Mouse (Mus musculus) small intestine, adult 2 months (tissue): ENCODE results near the gene Zbtb49. TPM values are rescaled to one million over a fixed set of nuclear protein-coding genes. Genes with fewer than 3 reads are reported as not detected.

ENCODE experiments used
- H3K27ac ChIP-seq: fragments of 200-500 bp; 2 replicates; pipeline ENCODE4 v1.5.1; 2012; ENCODE audit warnings: low read depth, low read length, control low read depth, inconsistent platforms; ENCODE audit not compliant: insufficient read depth
- H3K27me3 ChIP-seq: fragments of 200-500 bp; 2 replicates; pipeline ENCODE4 v1.6.1; 2012; ENCODE audit warnings: mild to moderate bottlenecking, moderate library complexity, low read length, inconsistent platforms; ENCODE audit not compliant: control insufficient read depth, insufficient read depth
- H3K36me3 ChIP-seq: fragments of 200-500 bp; 2 replicates; pipeline ENCODE4 v1.6.1; 2012; ENCODE audit warnings: mild to moderate bottlenecking, low read length, control low read depth, inconsistent platforms; ENCODE audit not compliant: control insufficient read depth, insufficient read depth
- H3K4me1 ChIP-seq: fragments of 200-500 bp; 2 replicates; pipeline ENCODE4 v1.6.1; 2012; ENCODE audit warnings: low read length, inconsistent platforms, mixed read lengths; ENCODE audit not compliant: control insufficient read depth, insufficient read depth, insufficient read length
- H3K4me3 ChIP-seq: fragments of 200-500 bp; 2 replicates; pipeline ENCODE4 v1.5.1; 2012; ENCODE audit warnings: low read depth, mild to moderate bottlenecking, control low read depth, inconsistent platforms, low read length, moderate library complexity
- CTCF ChIP-seq: fragments of 200-500 bp; IDR thresholded peaks from 2 replicates; pipeline ENCODE4 v1.5.1; 2012; ENCODE audit warnings: low read depth, mild to moderate bottlenecking, control low read depth, inconsistent platforms, low read length, moderate library complexity, mixed read lengths; ENCODE audit not compliant: insufficient replicate concordance, insufficient read length; ENCODE audit errors: extremely low read depth
- POLR2A ChIP-seq: fragments of 200-500 bp; IDR thresholded peaks from 2 replicates; pipeline ENCODE4 v1.6.1; 2012; ENCODE audit warnings: low read depth, mild to moderate bottlenecking, control low read depth, inconsistent platforms, low read length, moderate library complexity
- WGBS: fragments of 180-500 bp; shearing (Covaris S2); methylation state at CpG from one replicate; pipeline ENCODE4 v1.1.7; 2018; 5-methylcytosine and 5-hydroxymethylcytosine counted together
- polyA plus RNA-seq: library from polyadenylated mRNA; depleted of rRNA; stranded (reverse); fragments of >200 nt; gene quantifications from 2 replicates; pipeline ENCODE4 v1.2.3, GENCODE M21; 2012

Zbtb49 gene
- polyA plus RNA-seq, 1 experiment = 8.1 TPM

- Histone ChIP-seq H3K27ac (no peak overlapping the region), H3K4me1 (no peaks in the 10 kb centered on the region), H3K27me3 (no peaks in the 10 kb centered on the region), H3K36me3 (peaks cover 12% of the 10 kb centered on the region), H3K4me3 (no peak overlapping the region)
- TF ChIP-seq POLR2A (no peak), CTCF (no peak)
These were observed 24.3 kb downstream of the Zbtb49 start for GRCm38 (mm10) chr5:38195941-38196340.

DNA sequence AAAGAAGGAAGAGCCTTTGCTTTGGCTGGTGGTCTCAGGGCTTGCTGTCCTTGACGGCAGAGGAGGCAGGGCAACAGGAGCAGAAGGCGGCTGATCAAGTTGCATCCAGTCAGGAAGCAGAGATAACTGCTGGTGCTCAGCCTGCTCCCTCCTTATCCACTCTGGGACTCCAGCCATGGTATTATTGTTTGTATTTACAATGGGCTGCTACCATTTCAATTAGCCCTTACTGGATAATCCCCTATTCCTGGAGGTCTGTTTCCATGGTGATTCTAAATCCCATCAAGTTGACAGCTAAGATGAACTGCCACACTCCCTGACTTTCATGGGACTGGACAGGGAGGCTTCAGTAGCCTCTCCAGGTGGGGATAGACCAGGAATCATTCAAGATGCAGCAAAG is 25.3 kb downstream of the Zbtb49 start:
- Histone ChIP-seq H3K27ac (no peak overlapping the region), H3K36me3 (peaks cover 4% of the 10 kb centered on the region; the same call in 1 of the 2 replicates), H3K4me1 (no peaks in the 10 kb centered on the region), H3K27me3 (no peaks in the 10 kb centered on the region), H3K4me3 (no peak overlapping the region)
- no peak for TF ChIP-seq POLR2A
- no peak for TF ChIP-seq CTCF
- WGBS = 37% methylated on average over 2 of the region's 2 CpGs

GRCm38 (mm10) chr5:38190907-38191306 is 29.4 kb downstream of the Zbtb49 start:
- WGBS = 94% methylated on average over 3 of the region's 3 CpGs
- Histone ChIP-seq H3K36me3 (no peaks in the 10 kb centered on the region), H3K27ac (no peak overlapping the region)

GRCm38 (mm10) chr5:38187006-38187405 is 33.3 kb downstream of the Zbtb49 start:
- WGBS = 74% methylated on average over 2 of the region's 2 CpGs
- no peaks in the 10 kb centered on the region for H3K4me1 ChIP-seq
- H3K27ac ChIP-seq = no peak overlapping the region

More at GRCm38 (mm10) chr5:38190907-38191306, 29.4 kb downstream of the Zbtb49 start:
- Histone ChIP-seq H3K27me3 (no peaks in the 10 kb centered on the region), H3K4me3 (no peak overlapping the region), H3K4me1 (no peaks in the 10 kb centered on the region)
- TF ChIP-seq POLR2A = no peak

DNA sequence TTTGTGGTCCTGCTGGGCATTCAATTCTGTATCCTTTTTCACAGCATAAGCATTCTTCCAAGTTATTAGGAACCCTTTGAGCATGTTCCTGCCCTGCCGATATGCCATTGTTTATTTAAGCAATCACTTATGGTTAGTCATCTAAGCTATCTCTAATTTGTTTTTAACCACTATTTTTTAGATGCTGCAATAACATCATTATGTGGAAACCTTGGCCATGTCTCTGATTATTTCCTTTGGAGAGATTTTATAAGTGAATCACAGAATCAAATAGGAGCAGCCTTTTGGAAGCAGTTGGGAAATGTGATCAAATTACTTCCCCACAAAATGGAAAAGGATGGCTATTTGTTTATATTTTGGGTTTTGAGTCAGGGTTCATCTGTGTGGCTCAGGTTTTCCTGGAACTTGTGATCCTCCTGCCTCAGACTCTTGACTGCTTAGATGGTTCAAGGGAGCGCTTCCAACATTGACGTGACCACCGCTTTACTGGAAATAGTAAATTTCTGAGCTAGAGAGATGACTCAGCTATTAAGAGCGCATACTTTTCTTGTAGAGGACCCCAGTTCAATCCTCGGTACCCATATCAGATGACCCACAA is 35.5 kb downstream of the Zbtb49 start:
- no peak for TF ChIP-seq POLR2A
- no peak for TF ChIP-seq CTCF

More at GRCm38 (mm10) chr5:38187006-38187405, 33.3 kb downstream of the Zbtb49 start:
- Histone ChIP-seq H3K4me3 (no peak overlapping the region), H3K36me3 (no peaks in the 10 kb centered on the region), H3K27me3 (no peaks in the 10 kb centered on the region)
- TF ChIP-seq POLR2A (no peak), CTCF (no peak)

GRCm38 (mm10) chr5:38174256-38174912 is 45.9 kb downstream of the Zbtb49 start:
- H3K4me1 ChIP-seq = no peaks in the 10 kb centered on the region
- no peak for TF ChIP-seq CTCF
- no peak overlapping the region for H3K4me3 ChIP-seq
- no peaks in the 10 kb centered on the region for H3K27me3 ChIP-seq
- no peaks in the 10 kb centered on the region for H3K36me3 ChIP-seq
- H3K27ac ChIP-seq = no peak overlapping the region
- WGBS = 74% methylated on average over 16 of the region's 16 CpGs

More for the DNA sequence above, 35.5 kb downstream of the Zbtb49 start:
- Histone ChIP-seq H3K4me3 (no peak overlapping the region), H3K27ac (no peak overlapping the region), H3K27me3 (no peaks in the 10 kb centered on the region), H3K4me1 (no peaks in the 10 kb centered on the region), H3K36me3 (no peaks in the 10 kb centered on the region)
- WGBS = 68% methylated on average over 6 of the region's 6 CpGs

- Histone ChIP-seq H3K27me3 (no peaks in the 10 kb centered on the region), H3K4me1 (no peaks in the 10 kb centered on the region), H3K4me3 (no peak overlapping the region), H3K27ac (no peak overlapping the region), H3K36me3 (no peaks in the 10 kb centered on the region)
- TF ChIP-seq POLR2A (no peak), CTCF (no peak)
- 49% methylated on average over 5 of the region's 5 CpGs for WGBS
These were observed 46.5 kb downstream of the Zbtb49 start for GRCm38 (mm10) chr5:38173766-38174165.

DNA sequence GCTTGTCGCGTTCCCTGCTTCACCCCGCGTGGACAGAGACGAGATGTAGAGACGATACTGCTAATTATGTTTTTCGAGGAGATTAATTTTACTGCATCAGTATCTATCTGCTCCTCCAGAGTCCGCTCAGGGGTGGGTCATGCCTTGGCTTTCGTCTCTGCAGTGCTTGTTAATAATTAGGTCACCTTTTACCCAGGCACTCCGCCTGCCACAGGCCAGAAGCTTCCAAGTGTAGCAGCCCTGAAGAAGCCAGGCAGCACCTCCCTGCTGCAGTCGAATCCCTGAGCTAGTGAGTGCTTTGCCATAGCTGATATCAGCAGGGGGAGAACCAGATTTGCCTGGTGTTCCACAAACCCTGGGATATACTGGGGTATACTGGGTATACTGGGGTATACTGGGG is 51.8 kb downstream of the Zbtb49 start:
- WGBS = 28% methylated on average over 11 of the region's 11 CpGs
- H3K27ac ChIP-seq = no peak overlapping the region
- H3K4me3 ChIP-seq = no peak overlapping the region
- no peaks in the 10 kb centered on the region for H3K27me3 ChIP-seq
- H3K4me1 ChIP-seq = no peaks in the 10 kb centered on the region
- no peaks in the 10 kb centered on the region for H3K36me3 ChIP-seq
- TF ChIP-seq CTCF (no peak), POLR2A (no peak)
